Mouse (Mus musculus): ENCODE results near the gene Gne. TPM values are rescaled to one million over a fixed set of nuclear protein-coding genes. Genes with fewer than 3 reads are reported as not detected.

Gne gene
- total RNA-seq (2021), result 10 to 100 TPM; 49.7 to 53.1 TPM
- long read RNA-seq, transcript Gne-202 (12 exons, 2,920 nt), result major isoform, 49 of 64 reads
- long read RNA-seq, partial matches to known transcripts, result 5 of 64 reads
- long read RNA-seq, other reads (novel, unspliced or antisense), result 10 of 64 reads

DNA sequence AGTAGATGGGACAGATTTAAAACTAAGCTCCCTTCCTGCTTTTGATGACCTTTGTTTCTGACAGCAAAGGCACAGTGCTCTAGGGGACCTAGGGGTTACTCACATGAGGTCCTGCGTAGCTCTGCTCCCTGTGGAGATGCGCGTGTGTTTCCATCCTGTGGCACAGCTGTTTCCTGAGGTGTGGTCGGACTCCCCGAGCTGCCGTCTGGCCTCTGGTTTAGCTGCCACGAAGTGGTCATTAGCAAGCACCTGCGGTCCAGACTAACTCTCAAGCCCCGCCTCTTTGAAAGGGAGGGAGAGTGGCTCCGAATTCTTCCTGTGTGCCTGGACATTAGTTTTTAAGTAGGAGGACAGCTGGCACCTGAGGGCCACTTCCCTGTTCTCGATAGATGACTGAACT, at the start of gene Gne:
Gne (minus strand) TSS at position 233 of the 400 bp plus-strand sequence.
- DNase-seq (ENCODE audit: low spot score in 2 of 2), result no peak

GRCm38 (mm10) chr4:44126805-44127204, 42.8 kb upstream of the Gne start:
- no peak for DNase-seq (ENCODE audit: low spot score in 2 of 2)

GRCm38 (mm10) chr4:44119410-44120201, 35.6 kb upstream of the Gne start:
- peak in 1 of 2 experiments; percentile 41 for DNase-seq (ENCODE audit: low spot score in 2 of 2)

GRCm38 (mm10) chr4:44115046-44115445, 31.1 kb upstream of the Gne start:
- no peak for DNase-seq (ENCODE audit: low spot score in 2 of 2)

DNA sequence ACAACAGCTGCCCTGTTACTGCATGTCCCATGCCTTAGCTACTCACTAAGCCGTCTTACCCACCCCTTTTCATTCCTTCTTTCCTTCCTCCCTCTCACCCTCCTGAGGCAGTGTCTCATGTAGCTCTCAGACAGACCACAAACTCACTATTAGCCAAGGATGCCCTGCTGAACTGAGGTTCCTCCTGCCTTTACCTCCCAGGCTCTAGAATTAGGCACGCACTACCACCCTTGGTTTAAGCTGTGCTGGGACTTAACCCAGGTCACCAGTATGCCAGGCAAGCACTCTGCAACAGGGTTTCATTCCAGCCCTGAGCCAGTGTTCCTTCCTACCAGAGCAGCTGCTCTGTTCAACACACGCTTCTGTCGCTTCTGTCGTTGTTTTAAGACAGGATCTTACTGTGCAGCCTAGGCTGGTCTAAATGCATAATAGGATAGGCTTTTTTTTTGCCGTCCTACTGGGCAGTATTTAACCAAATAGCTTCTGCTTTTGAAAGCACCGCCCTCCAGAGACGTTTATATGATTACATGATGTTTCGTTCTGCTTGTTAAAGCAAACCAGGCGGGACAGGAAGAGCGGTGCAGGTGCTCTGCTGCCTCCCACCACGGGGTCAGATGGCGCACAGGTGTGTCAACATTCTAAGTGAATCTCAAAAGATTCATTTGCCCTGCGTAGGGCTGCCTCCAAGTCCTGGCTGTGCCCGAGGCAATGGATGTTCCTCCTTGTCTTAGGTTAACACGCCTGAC, 29.6 kb upstream of the Gne start:
- peak in 1 of 2 experiments; percentile 51 for DNase-seq (ENCODE audit: low spot score in 2 of 2)

- no peak for DNase-seq (ENCODE audit: low spot score in 2 of 2)
Measured at GRCm38 (mm10) chr4:44112741-44113140, 28.8 kb upstream of the Gne start.

GRCm38 (mm10) chr4:44110771-44111170, 26.8 kb upstream of the Gne start:
- DNase-seq (ENCODE audit: low spot score in 2 of 2), result no peak

DNA sequence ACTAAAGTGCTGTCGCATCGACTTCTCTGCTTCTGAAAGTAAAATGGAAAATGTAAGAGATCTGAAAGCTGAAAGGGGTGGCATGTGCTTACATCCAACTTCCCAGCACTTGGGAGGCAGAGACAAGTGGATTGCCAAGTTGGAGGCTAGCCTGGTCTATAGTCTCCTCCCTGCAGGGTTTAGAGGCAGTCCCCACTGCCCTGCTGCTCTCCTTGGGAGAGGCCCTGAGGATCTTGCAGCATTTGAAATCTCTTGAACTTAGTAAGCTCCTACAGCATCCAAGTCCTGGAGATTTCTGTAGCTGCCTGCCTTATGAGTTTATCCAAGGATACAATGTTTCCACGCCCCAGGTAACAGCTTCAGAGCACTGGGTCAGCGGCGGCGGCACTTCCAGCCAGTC, 24.3 kb upstream of the Gne start:
- no peak for DNase-seq (ENCODE audit: low spot score in 2 of 2)

GRCm38 (mm10) chr4:44107339-44107738, 23.4 kb upstream of the Gne start:
- DNase-seq (ENCODE audit: low spot score in 2 of 2), result no peak

GRCm38 (mm10) chr4:44106297-44106821, 22.4 kb upstream of the Gne start:
- no peak for DNase-seq (ENCODE audit: low spot score in 2 of 2)

- no peak for DNase-seq (ENCODE audit: low spot score in 2 of 2)
Measured at GRCm38 (mm10) chr4:44104195-44104917, 20.4 kb upstream of the Gne start.

DNA sequence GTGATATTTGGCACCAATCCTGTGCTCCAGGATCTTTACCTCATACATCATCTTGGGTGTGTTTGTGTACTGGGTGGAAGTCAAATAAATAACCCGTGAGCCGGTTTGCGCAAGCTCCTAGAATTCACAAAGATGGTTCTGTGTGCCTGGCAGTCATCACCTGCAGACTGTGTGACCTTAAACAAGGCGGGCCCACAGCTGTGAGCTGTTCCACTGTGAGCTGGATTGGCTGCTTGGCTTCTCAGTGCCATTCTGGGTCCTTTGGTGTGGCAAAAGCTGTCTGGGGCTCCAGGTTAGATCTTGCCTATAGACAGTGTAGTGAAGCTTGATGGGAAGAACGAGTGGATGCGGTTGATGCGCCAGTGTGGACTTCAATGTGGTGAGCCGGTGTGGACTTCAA, 19.6 kb upstream of the Gne start:
- no peak for DNase-seq (ENCODE audit: low spot score in 2 of 2)

DNA sequence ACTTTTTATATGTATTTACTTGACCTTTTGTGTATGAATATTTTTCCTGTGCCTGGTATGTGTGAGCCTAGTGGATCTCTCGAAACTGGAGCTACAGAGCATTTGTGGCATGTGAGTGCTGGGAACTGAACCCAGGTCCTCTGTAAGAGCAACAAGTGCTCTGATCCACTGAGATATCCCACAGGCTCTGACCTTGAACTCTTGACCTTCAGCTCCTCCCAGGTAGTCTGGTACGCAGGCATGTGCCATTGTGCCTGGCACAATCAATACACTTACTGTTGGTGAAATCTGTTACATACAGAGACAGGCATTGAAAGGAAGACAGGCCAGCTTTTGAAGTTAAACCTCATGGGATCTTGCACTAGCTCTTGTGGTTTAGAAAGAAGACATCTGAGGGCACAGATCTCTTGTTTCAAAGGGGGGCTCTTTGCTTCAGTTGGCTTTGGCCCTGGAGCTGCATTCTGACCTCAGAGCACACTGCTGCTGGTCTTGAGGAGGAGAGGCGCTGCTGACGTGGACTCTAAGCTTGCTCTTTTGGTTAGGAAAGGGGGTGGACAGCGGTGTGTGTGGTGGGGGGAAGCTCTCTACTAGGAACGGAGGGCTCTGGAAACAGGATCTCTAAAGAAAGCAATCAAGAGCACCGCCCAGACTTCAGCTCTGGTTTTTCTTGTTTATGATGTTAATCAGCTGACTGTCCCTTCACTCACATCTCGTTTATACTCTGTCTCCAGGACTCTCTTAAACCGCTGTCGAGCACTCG, 13.8 kb upstream of the Gne start:
- DNase-seq (ENCODE audit: low spot score in 2 of 2), result no peak

GRCm38 (mm10) chr4:44094475-44094874, 10.5 kb upstream of the Gne start:
- no peak for DNase-seq (ENCODE audit: low spot score in 2 of 2)

DNA sequence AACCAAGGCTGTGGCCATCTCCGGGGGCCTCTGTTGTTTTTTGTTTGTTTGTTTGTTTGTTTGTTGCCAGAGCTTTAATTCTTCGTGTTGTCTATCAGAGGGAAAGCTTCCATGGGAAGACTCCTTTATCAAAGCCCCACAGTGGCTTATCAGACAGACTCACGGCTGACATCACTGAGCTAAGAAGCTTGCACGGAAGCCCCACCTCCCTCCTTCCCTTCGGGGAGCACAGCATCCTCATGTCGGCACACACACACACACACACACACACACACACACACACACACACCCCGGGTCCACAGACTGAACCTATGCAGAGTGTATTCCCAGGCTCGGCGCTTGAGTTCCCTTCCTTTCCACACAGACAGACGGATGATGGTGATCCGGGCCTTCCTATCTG, 8.4 kb upstream of the Gne start:
- DNase-seq (ENCODE audit: low spot score in 2 of 2), result no peak

- no peak for DNase-seq (ENCODE audit: low spot score in 2 of 2)
Measured at GRCm38 (mm10) chr4:44085566-44085965, 1.6 kb upstream of the Gne start.

DNA sequence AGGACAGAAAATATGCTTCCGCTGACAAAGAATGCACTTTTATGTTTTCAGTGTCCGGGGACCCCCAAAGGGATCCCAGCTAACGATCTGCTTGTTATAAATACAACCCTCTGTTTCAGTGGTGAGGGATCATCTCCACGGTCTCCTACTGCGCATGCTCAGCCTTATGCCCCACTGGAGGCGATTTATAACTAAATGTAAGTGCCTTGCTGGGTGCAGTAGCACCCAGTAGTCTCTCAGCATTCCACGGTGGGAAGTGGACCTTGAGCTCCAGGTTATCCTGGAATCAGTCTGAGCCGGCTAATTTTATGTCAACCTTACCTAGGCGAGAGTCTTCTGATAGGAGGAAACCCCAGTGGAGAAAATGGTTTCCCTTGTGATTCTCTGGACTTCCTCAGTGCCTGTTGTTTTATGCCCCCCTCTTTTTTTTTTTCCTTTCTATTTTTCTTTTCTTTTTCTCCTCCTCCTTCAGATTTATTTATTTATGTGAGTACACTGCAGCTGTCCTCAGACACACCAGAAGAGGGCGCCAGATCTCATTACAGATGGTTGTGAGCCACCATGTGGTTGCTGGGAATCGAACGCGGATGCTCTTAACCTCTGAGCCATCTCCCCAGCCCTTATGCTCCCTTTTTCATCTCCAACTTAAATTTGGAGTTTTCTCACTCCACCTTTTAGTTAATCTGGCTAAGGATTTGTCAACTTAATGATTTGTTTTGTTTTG, 787 bp upstream of the Gne start:
- DNase-seq (ENCODE audit: low spot score in 2 of 2), result no peak

DNA sequence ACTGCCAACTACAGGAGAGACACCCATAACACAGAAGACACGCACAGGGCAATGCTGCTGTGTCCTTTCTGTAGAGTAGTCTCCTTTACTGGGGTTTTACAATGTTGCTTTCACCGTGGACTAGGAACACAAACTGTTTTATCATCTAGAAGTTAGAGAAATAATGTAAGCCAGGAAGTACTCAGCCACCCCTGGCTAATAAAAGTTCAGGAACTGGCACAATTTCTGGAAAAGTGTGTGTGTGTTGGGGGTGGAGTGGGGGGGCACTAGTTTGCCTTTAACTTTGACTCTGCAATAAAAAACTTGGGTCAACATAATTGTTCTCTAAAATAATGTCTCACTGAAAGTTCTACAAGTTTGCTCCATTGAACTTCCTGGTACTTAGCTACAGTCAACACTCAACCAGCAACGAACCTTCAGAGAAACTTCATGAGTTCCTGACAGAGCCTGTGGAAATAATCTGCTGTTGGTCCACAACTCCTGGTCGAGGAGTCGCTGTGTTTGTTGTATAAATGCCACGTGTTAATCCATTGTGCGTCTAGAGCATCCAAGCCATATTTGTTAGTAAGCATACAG, 5.5 kb downstream of the Gne start:
- DNase-seq (ENCODE audit: low spot score in 2 of 2), result no peak

- DNase-seq (ENCODE audit: low spot score in 2 of 2), result no peak
Measured at GRCm38 (mm10) chr4:44074422-44074821, 9.6 kb downstream of the Gne start.

- DNase-seq (ENCODE audit: low spot score in 2 of 2), result no peak
Measured at GRCm38 (mm10) chr4:44073799-44074198, 10.2 kb downstream of the Gne start.
